Comparison of ENCODE assay signal across 8 mouse cellular contexts in the genomic region with DNA sequence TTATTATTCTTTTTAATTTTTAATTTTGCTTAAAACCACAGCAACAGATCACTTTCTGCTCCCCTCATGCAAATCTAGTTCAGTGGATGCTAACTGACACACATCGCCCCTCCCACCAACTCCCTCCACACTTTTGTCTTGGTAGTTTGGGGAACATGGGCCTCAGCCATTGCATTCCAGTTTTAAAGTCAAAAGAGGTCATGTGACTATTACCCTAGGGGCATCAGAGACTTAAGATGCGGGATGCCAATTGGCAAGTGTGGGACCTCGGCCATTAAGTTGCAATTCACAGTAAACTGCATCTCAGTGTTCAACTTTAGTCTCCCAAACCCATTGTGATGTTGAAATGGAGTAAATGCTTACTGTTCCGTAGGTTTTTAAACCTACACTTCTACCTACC. TPM values are rescaled to one million over a fixed set of nuclear protein-coding genes. Genes with fewer than 3 reads are reported as not detected.
DNase-seq lines count a peak whose midpoint lies in the region; ATAC-seq and TF ChIP-seq lines count a peak whose summit lies in the region.

No protein-coding gene starts in this region.

- no peaks in the 10 kb centered on the region for H3K79me2 ChIP-seq in heart, adult 2 months (replicated peaks; ENCODE audit: control insufficient read depth, insufficient read depth, low read length)

- H3K27me3 ChIP-seq in heart, adult 2 months (ENCODE audit: control insufficient read depth, insufficient read depth, low read length), result no peaks in the 10 kb centered on the region
- no peaks in the 10 kb centered on the region for H3K27me3 ChIP-seq in forebrain, postnatal 0 days (ENCODE audit: insufficient read depth, low read length)
- H3K27me3 ChIP-seq in liver, embryonic 14.5 days (ENCODE audit: control insufficient read depth, insufficient read depth, low read length), result no peaks in the 10 kb centered on the region

- DNase-seq in heart, adult 2 months, result peak in 1 of 2 experiments; percentile 1
- no peak for DNase-seq in heart, postnatal 36 days
- DNase-seq in NIH3T3 (ENCODE audit: low read depth), result peak; percentile 39
- no peak for DNase-seq in forebrain, postnatal 0 days
- DNase-seq in liver, embryonic 14.5 days (ENCODE audit: low read depth in 3 of 3, low spot score in 3 of 3), result no peak
- no peak for DNase-seq in layer of hippocampus, adult 9-10 months (ENCODE audit: low spot score)
- no peak for DNase-seq in yolk sac, embryonic 10.5 days (ENCODE audit: low spot score)

- no peak for TF ChIP-seq POLR2A in heart, adult 2 months (IDR thresholded peaks at IDR 0.05; ENCODE audit: insufficient read depth, low read depth, low read length)

- no peak for ATAC-seq in forebrain, postnatal 0 days
- ATAC-seq in liver, embryonic 14.5 days (ENCODE audit: insufficient read depth), result no peak
- ATAC-seq in frontal cortex, adult (ENCODE audit: low TSS enrichment), result no peak

- H3K36me3 ChIP-seq in heart, adult 2 months (ENCODE audit: control insufficient read depth, insufficient read depth, low read length), result peaks cover 1% of the 10 kb centered on the region; the same call in 1 of the 2 replicates
- H3K36me3 ChIP-seq in forebrain, postnatal 0 days (ENCODE audit: insufficient read depth), result no peaks in the 10 kb centered on the region
- no peaks in the 10 kb centered on the region for H3K36me3 ChIP-seq in liver, embryonic 14.5 days (replicated peaks; ENCODE audit: control insufficient read depth, insufficient read depth, low read depth)

- H3K4me2 ChIP-seq in forebrain, postnatal 0 days (ENCODE audit: low read depth), result peak overlapping the region; percentile 55
- peak overlapping the region; percentile 65 for H3K4me2 ChIP-seq in liver, embryonic 14.5 days (ENCODE audit: low read depth)

- 37% methylated on average over 4 of the region's 4 CpGs for WGBS in heart, adult 2 months
- WGBS in forebrain, postnatal 0 days, result 28% methylated on average over 4 of the region's 4 CpGs
- 58% methylated on average over 4 of the region's 4 CpGs for WGBS in liver, embryonic 14.5 days (ENCODE audit: insufficient replicate concordance)

- TF ChIP-seq EP300 in heart, adult 2 months (IDR thresholded peaks at IDR 0.05; ENCODE audit: insufficient read depth, low read depth, low read length), result no peak
- TF ChIP-seq EP300 in liver, embryonic 14.5 days (IDR thresholded peaks at IDR 0.05; ENCODE audit: low read depth), result no peak

- intact Hi-C loops in heart, adult 2 months (cut with DNase I), result loop anchor here (5.0 to 10.0 kb wide), 3 partner anchors 41 to 252 kb away; no protein-coding TSS in a partner anchor
- intact Hi-C loops in heart, postnatal 36 days (cut with DNase I), result loop anchor here (2.0 to 10.0 kb wide), 5 partner anchors 28 to 242 kb away; no protein-coding TSS in a partner anchor

- no peak for TF ChIP-seq CTCF in heart, adult 2 months (IDR thresholded peaks at IDR 0.05)
- no peak for TF ChIP-seq CTCF in forebrain, postnatal 0 days (IDR thresholded peaks at IDR 0.05; ENCODE audit: low read depth)
- TF ChIP-seq CTCF in liver, embryonic 14.5 days (IDR thresholded peaks at IDR 0.05; ENCODE audit: low read depth), result no peak

- peak overlapping the region; percentile 67 for H3K4me3 ChIP-seq in heart, adult 2 months
- peak overlapping the region; percentile 45 for H3K4me3 ChIP-seq in forebrain, postnatal 0 days (ENCODE audit: low read depth, low read length)
- no peak overlapping the region for H3K4me3 ChIP-seq in liver, embryonic 14.5 days (ENCODE audit: insufficient read depth in 1 of 2, low read depth in 2 of 2, low read length in 2 of 2)

- H3K9ac ChIP-seq in heart, adult 2 months (ENCODE audit: low read depth, low read length), result peak overlapping the region; percentile 77; the same call in 1 of the 2 replicates
- no peak overlapping the region for H3K9ac ChIP-seq in forebrain, postnatal 0 days
- H3K9ac ChIP-seq in liver, embryonic 14.5 days (replicated peaks), result no peak overlapping the region

- H3K9me3 ChIP-seq in forebrain, postnatal 0 days (ENCODE audit: low read length), result no peaks in the 10 kb centered on the region
- no peaks in the 10 kb centered on the region for H3K9me3 ChIP-seq in liver, embryonic 14.5 days (ENCODE audit: control insufficient read depth, low read length)

- peak overlapping the region; percentile 83 for H3K27ac ChIP-seq in heart, adult 2 months
- no peak overlapping the region for H3K27ac ChIP-seq in forebrain, postnatal 0 days (ENCODE audit: low read depth, low read length)
- no peak overlapping the region for H3K27ac ChIP-seq in liver, embryonic 14.5 days

- no peaks in the 10 kb centered on the region; the same call in 1 of the 2 replicates for H3K4me1 ChIP-seq in heart, adult 2 months (ENCODE audit: control insufficient read depth, insufficient read depth, low read length)
- no peaks in the 10 kb centered on the region for H3K4me1 ChIP-seq in forebrain, postnatal 0 days (ENCODE audit: insufficient read depth)
- H3K4me1 ChIP-seq in liver, embryonic 14.5 days (replicated peaks; ENCODE audit: control insufficient read depth in 2 of 2, insufficient read depth in 2 of 2, low read length in 1 of 2), result 0 out of 4 replicates have a peak, but pooled peaks cover 0 to 2% of the 10 kb centered on the region in 2 experiments

RNA-seq across cellular contexts. Expression of a gene that starts 1.7 kb away (rescaled TPM):
- 10 to 100 TPM; 39.9 to 44.7 TPM for total RNA-seq in heart, adult 2 months (2021)
- 13.5 and 34.5 TPM in 2 replicates for polyA plus RNA-seq in heart, adult 2 months (2012; rRNA removed)
- 10 to 100 TPM; 43.2 to 46.6 TPM for total RNA-seq in heart, postnatal 36 days (2021)
- 25.9 and 26.6 TPM in 2 replicates for total RNA-seq in forebrain, postnatal 0 days (2014; rRNA removed)
- 43.1 and 45.9 TPM in 2 replicates for polyA plus RNA-seq in forebrain, postnatal 0 days (2015; fragmentation: Nextera tagmentation; extraction: Ambion mirVana)
- polyA plus RNA-seq in liver, embryonic 14.5 days (2012; rRNA removed), result 1.7 and 2.8 TPM in 2 replicates
- 6.1 and 6.3 TPM in 2 replicates for polyA plus RNA-seq in liver, embryonic 14.5 days (2014; fragmentation: Nextera tagmentation; extraction: Ambion mirVana)

Comparison
In these comparisons a context has a peak if more than half of its experiments do, and no peak if none do; other contexts are left out.
1. H3K4me3 ChIP-seq: peak in heart, adult 2 months (single experiment) and forebrain, postnatal 0 days (single experiment); none in liver, embryonic 14.5 days (0 of 2).